Mouse (Mus musculus) monocyte, adult 5-6 weeks (primary cell): ENCODE results near the gene Grik3. TPM values are rescaled to one million over a fixed set of nuclear protein-coding genes. Genes with fewer than 3 reads are reported as not detected.

ENCODE experiments used
- ATAC-seq: fragments of 153-309, 156-312 bp; replicated peaks from 2 replicates; pipeline ENCODE4 v1.8.0; 2017; ENCODE audit warnings: mild to moderate bottlenecking; ENCODE audit not compliant: low TSS enrichment, insufficient number of reproducible peaks, severe bottlenecking, poor library complexity, low FRiP score
- total RNA-seq: library from RNA; stranded (forward); fragments of 200-1000, 200-491, 200-594 nt; gene quantifications from 3 replicates; pipeline ENCODE4 v1.2.3, GENCODE M21; 2017

Grik3 gene
- total RNA-seq, 1 experiment from 2014 or later: not detected

DNA sequence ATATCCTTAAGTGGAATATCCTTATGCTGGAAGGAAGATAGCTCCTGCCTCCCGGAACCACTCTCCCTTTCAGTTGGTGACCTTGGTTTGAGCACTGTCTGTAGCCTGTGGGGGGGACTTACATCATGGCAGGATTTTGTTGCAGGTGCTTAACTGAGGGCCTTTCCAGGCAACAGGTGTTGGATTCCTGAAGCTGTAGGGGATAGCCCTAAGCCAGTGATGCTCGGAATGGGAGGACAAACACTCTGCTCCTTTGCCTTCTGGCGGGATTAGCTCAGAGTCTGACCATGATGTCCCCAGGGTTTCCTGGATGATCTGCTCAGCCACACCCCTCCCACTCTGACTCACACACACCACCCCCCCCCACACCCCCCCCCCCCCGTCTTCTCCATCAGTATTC, 45.5 kb downstream of the Grik3 start:
- ATAC-seq: no peak

DNA sequence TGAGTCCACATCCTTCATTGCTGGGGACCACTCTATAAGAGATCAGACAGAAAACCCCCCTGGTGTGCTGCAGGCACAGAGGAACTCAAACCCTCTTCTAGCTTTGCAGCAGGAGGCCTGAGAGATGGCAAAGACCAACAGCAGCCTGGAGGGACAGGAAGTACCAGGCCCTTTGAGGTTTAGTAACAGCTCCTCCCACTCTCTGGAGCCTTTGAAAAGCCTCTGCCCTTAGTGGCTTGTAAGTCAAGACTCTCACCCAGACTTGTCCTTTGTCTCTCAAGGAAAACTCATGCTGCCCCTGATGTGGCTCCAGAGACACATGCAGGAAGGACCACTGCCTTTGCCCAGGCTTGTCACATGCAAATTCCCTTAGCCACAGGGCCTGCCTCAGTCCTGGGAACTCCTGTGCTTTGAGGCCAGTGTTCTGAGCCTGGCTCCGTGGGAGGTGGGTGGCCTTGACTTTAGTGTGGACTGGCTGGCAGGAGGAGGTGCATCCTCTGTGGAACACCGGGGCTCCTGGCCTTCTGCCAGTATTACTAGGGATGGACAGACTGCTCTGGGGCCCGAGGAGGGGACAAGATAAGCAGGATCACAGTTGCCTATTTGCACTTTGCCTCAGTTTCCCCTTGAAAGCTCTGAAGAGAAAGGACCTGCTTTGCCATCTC, 47.9 kb downstream of the Grik3 start:
- no peak for ATAC-seq

DNA sequence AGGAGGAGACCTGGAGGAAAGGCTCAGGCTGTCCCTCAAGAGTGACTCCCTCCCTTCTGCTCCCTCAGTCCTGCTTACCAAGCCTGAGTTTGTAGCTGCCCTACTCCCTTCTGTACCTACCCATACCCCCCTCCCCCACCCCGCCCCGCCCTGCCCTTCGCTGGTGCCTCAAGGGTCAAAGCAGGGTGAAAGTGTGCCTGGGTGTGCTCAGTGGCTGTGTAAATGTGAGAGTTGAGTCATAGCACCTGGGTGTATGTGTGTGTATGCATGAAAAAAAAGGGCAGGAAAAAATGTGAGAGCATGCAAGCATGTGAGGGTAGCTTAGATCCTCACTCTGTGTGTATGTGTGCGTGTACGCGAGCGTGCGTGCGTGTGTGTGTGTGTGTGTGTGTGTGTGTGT, 49.1 kb downstream of the Grik3 start:
- no peak for ATAC-seq

DNA sequence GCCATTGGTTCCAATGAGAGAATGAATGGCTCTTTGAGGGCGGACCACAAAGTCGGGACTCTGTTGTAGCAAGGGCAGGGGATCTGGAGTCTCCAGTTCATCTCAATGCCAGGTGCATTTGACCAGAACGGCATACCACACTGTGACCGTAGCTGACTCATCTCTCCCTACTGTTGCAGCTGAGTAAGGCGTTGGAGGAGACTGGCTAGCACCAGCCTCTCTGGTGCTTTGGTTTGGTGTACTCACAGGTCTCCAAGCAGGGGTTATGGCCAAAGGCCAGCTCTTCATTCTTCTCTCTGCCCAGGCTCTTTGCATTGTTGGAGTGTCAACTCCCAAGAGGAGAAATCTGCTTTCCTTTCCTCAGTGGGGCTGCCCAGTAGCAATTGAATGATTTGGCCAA, 52.7 kb downstream of the Grik3 start:
- no peak for ATAC-seq

DNA sequence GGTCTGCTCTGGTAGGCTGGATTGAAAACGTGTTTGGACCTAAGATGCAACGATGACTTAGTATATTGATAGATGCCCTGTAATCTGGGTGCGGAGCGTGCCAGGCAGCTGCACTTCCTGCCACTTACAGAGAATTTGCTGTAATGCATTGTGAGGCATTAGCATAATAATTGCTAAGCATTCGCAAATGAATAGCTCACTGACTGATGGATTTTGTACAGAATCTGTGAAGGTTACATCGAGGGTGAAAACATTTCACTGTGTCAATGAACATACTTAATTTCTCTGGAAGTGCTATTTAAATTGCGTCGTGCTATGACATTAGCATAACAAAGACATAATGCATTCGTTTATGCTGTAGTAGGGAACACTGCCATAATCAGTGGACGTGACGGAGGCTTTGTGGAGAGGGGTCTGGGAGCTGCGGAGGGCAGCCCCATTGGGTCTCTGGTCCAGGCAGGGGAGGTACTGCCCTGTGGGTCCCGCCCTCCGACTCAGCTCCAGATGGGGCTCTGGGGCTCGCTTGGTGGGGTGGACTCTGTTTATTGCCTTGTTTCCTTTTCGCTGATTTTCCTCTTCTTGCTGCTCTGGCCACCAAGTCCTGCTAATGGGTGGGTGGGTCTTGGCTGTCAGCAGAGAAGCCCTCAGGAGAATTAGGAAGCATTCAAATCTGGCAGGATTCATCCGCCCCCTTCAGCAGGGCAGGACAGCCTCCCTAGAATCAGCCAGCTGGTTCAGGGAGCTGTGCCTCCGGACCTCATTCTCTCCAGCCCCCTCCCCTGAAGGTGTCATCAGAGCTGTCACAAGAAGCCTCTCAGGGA, 54.7 kb downstream of the Grik3 start:
- ATAC-seq: no peak

DNA sequence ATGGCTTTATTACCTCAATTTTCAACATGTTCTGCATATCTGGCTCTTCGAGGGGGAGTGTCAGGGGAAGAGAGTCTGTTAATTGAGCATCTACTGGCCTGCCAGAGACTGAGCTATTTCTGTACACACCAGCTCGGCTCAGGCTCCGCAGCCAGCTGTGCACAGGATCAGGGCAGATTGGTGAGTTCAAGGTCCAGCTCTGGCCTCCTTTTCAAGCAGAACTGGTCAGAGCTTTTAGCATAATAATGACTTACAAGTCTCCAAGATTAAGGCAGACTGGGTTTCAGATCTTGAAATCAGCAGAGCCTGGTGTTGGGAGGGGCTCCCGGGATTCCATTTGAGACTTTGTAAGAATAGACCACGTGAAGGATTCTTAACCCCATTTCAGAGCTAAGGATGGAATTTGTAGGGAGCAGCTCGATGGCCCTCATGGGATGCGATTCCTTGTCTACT, 55.3 kb downstream of the Grik3 start:
- no peak for ATAC-seq

DNA sequence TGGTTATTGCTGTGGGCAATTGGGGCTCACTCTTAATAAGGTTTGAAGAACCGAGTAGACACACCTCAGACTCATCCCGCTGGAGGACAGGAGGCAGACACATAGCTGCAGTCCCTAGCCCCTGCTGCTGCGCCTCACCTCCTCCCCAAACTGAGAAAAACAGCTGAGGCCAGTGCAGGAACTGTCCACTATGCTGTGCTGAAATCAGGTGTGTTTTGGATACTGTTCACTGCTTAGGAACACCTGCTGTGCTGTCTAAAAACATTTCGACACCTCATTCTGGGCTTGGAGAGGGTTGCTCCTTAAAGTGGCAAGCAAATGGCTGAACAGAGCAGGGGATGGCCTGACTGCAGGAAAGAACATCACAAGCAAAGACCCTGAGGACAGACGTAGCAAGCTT, 57.7 kb downstream of the Grik3 start:
- no peak for ATAC-seq

DNA sequence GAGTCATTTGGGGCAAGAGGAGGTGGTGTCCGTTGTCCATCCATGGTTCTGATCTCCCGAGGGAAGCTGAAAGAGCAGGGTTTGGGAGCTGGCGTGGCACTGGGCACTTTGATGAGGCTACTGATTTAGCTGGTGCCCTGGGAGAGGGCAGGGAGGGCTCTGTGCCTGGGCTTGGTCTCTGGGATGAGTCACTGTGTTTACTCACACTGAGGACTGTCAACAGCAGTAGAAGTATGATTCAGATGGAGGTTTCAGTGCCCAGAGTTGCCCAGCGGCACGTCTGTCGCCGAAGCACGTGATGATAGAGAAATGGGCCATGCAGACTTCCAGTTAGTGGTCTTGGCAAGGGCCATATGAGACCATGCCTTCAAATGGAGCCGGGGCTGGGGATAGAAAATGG, 63.3 kb downstream of the Grik3 start:
- no peak for ATAC-seq

DNA sequence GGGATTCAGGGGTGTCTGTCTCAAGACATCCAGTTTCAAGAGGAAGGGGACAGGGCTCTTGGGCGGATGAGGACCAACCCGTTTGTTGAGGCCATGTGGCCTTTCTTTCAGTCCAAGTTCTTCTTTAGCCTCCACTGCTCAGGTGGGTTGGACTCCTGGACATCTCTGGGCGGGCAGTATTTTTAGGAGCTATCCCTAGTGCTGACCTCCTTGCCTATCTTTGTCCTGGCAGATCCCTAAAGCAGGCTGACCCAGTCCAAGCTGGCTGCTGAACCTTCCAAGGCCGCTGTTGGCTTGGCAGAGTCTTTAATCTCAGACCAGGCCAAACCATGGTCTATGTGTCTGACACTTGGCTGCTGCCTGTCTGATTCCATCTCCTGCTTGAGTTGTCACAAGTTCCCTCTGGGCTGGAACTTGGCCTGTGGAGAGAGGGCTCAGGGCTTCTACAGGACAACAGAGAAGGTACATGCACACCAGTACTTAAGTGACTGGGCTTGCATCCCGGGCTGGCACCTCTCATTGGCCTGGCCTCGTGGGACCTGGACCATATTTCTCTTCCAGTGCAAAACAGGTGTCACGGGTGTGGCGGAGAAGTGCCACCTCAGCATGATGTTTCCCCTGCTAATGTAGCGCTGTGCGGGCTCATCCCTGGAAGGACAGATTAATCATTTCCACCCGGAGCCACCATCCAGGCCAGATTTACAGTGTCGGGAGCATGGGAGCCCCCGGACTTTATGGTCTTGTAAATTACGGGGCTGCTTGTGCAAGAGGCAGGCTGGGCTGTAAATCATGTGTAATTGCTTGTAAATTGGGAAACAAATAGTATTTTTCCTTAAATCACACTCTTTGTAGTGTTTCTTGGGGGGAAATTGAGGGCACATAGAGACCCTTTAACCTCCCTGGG, 66.2 kb downstream of the Grik3 start:
- no peak for ATAC-seq

DNA sequence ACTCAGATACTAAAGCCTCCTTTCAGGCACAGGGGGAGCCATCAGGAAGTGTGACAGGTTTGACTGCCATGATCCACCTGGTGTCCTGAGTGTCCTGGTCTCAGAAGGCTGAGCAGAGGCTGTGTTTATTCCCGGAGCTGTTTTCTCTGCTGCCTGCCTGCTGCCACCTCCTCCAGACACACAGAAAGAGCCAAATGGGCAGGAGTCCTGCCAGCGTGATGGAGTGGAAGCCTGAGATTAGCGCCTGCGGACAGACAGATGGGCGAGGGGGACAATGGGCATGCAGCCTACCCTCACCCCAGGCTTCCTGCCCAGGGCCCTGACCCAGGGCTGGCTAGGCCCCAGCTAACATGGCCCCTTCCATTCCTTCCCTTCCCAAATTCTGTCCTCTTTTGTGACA, 69.1 kb downstream of the Grik3 start:
- ATAC-seq: no peak

DNA sequence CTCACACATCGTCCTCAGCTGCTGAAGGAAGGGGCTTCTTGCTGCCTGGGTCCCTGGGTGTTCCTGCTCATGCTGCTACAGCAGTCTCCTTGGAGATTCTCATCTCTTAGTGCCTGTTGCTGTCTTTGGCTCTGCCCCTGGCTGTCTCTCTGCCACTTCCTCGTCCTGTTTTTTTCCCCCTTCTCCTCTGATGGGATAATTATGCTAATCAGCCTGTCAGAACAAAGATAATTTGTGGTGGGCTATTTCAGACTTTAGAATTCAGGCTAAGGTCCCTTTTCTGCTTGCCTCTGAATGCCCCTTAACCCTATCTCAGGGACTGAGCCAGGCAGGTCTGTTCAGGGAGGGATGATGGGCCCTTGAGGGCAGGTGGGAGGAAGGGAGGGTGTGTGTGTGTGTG, 70.3 kb downstream of the Grik3 start:
- no peak for ATAC-seq

DNA sequence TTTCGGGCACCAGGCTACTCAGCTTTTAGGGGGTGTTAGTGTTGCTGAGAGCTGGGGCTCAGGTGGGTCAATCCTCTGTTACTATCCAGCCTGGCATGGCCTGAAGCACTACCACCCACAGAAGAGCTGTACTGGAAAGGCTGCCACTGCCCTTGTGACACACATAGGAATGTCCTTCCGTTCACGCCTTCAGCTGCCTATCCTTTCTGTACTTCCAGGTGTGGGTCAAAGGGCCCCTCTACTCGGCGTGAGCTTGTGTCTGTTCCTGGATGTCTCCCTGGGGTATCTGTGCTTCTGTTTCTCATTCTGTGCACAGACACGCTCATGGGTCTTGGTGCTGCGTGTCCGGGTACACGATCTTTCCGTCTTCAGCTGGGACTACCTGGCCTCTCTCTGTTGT, 73.1 kb downstream of the Grik3 start:
- no peak for ATAC-seq

DNA sequence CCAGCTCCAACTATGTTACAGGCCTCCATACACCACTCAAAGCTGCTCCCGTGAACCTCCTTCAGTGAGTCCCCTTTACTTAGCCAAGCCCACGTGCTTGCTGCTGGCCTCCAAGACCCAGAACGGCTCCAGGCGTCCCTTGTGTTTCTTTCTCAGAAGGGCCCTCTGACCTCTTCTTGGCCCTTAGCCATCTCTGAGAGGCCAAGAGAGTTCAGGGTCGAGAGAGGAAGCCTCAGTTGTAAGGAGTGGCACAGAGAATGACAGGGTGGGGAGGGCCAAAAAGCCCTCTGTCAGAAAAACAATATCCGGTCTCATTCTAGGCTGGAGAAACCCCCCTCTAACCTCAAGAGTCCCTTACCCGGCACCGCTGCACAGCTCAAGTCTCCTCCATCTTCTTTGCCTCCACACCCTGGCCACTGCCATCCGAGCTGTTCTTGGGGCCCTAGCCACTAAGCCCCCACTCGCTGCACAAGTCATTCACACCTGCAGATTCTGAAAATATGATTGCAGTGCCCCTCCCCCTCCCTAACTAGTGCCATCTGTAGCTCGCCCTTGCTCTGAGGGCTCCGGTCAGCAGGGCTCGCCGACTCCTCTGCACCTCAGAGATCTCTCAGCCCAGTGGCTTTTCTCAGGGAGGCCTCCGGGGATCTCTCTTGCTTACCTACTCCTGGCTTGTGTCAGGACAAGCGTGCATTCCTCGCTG, 73.7 kb downstream of the Grik3 start:
- no peak for ATAC-seq

DNA sequence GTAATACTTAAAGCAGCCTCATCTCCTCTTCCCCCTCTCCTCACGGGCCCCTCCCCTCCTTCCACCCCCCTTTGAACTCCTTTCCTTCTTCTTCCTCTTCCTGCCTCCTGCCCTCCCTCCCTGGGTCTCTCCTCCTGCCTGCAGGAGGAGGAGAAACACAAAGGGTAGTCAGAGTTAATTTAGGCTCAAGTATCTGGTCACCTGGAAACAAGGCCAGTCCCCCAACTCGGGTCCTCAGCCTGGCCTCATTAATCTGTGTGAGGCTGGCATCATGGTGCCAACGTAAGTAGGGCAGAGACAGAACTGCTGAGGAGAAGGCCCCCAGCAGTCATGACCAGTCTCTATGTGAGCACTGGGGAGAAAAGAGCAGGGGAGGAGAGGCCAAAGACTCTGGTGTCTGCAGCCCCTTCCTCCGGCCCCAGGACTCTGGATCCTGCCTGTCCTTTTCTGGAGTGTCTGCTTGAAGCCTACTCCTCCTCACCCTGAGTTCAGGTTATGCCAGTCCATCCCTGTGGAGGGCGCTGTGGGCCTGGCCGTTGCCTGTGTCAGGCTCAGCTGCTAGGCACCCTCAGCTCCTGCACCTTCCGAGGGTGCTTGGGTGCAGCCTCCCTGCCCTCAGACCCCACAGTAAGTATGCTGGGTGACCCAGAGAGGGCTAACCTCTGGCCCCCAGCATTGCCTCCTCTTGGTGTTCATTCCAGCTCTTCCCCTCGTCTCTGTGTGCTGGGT, 75.4 kb downstream of the Grik3 start:
- no peak for ATAC-seq

DNA sequence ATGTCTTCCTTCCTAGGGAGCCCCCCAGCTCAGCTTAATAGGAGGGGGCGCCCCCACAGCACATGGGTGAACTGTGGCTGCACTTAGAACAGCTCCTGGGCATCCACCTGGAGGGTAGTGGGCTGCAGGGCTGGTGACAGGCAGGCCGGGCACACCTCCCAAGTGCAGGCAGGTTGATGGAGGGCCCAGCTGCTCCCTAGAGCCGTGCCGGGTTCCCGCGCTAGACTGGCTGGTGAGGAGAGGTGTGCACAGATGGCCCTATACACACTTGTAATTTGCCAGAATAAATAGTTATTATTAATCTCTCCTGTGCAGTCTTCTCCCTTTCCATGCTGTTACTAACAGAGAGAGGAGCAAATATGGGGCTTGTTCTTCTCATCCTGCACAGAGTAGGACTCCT, 77.7 kb downstream of the Grik3 start:
- no peak for ATAC-seq

DNA sequence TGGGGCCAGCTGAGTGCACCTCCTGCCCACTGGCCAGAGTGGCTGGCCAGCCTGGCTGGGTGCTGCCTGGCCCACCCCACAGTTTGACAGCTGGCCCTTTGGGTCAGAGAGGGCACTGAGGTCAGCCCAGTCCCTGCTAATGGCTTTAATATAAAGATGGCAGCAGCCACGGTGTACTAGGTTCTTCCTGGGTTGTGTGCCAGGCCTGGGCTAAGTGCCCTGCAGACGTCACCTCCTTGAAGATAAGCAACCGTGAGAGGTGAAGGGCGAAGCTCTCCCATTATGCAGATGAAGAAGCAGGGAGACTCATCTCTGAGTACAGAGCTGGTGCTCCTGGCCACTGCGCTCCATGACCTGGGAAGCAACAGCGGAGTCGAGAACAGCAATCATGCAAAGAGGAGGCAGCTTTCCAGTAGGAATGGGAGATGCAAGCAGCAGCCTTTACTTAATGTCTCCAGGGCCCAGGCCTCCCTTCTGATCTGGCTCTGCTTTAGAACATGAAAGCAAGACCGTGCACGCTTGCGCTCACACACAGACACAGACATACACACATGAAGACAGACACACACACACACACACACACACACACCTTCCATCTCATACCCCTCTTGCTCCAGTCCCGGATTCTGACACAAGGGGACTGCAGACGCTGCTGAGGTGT, 81.3 kb downstream of the Grik3 start:
- ATAC-seq: no peak

DNA sequence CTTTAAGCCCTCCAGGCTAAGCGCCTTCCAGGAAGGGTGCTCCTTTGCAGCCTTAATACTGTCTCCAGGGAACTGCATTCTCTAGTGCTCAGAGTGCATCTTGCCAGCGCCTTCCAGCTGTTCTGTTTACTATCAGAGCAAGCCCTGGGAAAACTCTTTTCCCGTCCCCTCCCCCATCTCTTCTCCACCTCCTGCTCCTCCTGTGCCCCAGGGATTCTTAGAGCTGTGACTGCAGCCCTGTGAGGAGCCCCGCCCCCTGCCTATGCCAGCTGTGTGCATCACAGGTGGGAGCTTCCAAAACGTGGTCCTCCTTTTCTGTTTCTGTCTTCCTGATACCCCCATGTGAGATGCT, 81.8 kb downstream of the Grik3 start:
- no peak for ATAC-seq

DNA sequence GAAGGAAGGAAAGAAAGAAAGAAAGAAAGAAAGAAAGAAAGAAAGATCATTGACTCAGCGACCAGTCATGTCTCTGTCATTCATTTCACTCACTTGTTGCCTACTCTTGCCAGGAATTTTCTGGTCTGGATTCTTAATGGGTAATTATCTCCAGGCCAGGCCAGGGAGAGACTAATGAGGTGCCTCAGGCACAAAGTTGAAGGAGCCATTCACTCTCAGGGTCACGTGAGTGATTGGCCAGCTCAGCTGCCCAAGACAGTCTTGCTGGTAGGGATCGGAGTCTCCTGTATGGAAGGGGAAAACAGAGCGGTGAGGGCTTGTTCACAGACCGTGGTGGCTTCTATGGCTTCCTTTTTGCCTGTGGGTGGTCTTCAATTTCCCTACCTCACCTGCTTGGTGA, 82.5 kb downstream of the Grik3 start:
- ATAC-seq: no peak
